Mouse (Mus musculus) cerebellum, adult 2 months (tissue): Measurements from ENCODE around the gene Sarnp.

ENCODE experiments used
- CTCF ChIP-seq: fragments of 200-500 bp; IDR thresholded peaks from 2 replicates; pipeline ENCODE4 v1.5.1; 2011; ENCODE audit warnings: low read depth, mild to moderate bottlenecking, control low read depth, low read length, moderate library complexity, borderline replicate concordance; ENCODE audit not compliant: insufficient read depth
- POLR2A ChIP-seq: fragments of 200-500 bp; IDR thresholded peaks from 2 replicates; pipeline ENCODE4 v1.6.1; 2011; ENCODE audit warnings: low read length, control low read depth, borderline replicate concordance; ENCODE audit not compliant: insufficient read depth

DNA sequence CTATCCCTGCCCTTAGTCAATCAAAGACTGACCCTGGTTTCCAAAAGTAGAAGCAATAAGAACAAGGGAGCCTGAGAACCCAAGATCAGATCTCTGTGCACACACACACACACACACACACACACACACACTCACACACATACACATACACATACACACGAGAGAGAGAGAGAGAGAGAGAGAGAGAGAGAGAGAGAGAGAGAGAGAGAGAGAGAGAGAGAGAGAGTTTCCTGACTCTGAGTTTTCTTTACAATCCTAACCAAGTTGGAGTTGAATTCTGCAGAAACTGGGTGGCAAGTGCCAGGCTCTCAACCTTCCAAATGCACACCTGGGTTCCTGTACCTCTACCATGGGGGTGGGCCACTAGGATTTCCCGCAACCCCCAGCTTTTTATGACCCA, 72.7 kb downstream of the Sarnp start:
- TF ChIP-seq CTCF (no peak), POLR2A (no peak)
